Mouse (Mus musculus) urinary bladder, adult 18-20 months (tissue): Measurements from ENCODE around the gene Dnajc25.

ENCODE experiments used
- DNase-seq, 2 experiments: peaks; one replicate each; pipeline ENCODE4 v3.0.0; 2022; ENCODE audit warnings: low spot score in 2 of 2, mixed read lengths in 2 of 2

Gene Dnajc25

DNA sequence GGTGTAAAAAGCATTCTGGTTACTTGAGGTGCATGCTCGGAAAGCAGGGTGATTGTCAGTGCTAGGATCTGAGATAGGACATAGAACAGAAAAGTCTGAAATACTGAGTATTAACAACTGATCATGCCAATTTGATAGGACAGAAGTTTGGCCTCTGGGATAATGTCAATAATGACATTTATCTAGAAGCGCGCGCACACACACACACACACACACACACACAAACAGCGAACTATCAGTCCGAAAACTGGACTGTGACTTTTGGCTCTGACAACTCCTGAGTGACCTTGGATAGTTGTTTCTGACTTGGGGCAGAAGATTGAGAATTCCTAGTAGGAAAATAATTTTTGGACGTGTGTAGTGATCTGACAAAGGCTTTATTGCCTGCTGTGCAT lies 8.9 kb downstream of the Dnajc25 start:
- DNase-seq: no peak

GRCm38 (mm10) chr4:59006211-59006610 lies 11.3 kb downstream of the Dnajc25 start:
- no peak for DNase-seq

DNA sequence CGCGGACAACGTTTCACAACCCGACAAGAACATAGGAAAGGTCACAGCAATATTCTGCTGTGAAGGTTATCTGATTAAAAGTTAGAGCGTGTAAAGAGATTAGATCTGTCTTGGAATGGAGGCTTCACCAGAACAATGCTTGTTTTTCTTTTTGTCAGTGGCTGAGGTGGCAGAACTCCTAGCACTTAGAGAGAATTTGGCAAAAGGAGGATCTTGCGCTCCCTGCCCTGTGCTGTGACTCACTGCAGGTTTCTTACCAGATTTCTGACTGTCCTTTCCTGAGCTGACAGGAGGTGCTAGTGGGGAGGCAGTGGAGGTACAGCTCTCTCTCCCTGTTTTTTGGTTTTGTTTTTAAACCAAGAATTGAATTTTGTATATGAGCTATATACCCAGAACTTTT lies 12.2 kb downstream of the Dnajc25 start:
- DNase-seq: no peak

DNA sequence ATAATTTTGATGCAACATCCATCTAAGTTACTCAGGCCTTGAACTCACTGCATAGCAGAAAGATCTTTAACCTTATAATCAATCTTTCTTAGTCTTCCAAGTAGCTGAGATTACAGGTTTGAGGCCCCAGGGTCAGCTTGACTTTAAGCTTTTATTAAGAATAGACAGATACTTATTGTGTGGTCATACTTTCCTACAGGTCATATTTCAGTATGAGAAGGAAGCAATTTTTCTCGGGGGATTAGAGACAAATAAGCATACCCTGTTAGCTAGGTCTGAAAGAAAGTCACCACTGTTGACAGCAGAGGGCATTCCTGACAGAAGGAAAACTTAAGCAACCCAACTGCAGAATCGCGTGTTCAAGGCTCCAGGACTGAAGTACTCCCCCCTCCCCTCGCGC lies 13.1 kb downstream of the Dnajc25 start:
- no peak for DNase-seq

- no peak for DNase-seq
Measured at GRCm38 (mm10) chr4:59009186-59009585, 14.3 kb downstream of the Dnajc25 start.

DNA sequence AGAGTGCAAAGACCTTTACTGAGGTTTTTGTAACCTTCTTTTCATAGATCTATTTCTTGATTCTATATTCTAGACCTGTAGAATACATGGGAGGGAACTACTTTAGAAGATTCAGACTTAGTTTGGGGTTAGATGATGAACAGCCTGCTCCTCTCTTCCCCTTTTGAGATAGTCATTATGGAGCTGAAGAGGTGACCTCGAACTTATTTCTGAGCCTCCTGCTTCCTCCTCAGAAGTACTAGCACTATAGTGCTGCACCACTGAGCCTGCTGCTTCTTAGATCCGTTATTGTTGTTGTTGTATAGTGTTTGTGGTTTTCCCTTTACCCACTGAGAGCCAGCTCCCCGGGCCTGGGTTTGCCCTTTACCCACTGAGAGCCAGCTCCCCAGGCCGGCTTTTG lies 14.8 kb downstream of the Dnajc25 start:
- DNase-seq: no peak

GRCm38 (mm10) chr4:59011446-59011845 lies 16.6 kb downstream of the Dnajc25 start:
- DNase-seq: no peak

DNA sequence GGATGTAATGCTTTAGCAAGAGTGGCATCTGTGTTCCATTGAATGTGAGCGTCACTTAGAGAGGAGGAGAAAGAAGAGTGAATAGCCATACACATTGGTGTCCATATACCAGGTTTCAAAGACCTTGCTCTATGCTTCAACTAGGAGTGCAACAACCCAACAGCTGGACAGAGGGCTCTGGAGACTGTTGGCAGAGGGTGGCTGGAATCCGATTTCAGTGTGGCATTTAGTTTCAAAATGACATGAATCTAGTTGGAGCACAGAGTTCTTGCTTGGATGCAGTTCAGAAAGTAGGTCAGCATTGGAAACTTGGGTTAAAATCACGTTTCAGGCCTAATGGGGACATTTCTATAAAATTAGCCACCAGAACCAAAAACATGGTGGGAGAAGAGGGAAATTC lies 20.3 kb downstream of the Dnajc25 start:
- DNase-seq: no peak

DNA sequence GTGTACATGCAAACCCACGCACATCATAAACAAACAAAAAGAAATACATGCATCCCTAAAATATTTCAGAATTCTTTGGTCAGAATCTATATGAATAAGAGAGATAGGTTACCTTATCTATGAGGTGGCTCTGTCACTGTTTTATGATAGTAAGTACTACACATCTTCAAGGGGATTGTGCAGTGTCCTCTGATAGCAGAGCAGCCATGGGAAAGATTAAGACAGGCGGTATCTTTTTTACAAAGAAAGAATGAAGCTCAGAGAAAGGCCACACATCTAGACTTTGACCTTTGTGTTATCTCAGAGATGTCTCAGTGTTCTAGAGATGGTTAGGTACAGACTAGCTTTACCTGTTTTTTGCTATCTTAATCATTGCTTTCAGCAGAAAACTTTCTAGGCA lies 22.1 kb downstream of the Dnajc25 start:
- DNase-seq: no peak

GRCm38 (mm10) chr4:59034325-59034917 lies 39.6 kb downstream of the Dnajc25 start:
- DNase-seq: no peak

GRCm38 (mm10) chr4:59034918-59035785 lies 40.3 kb downstream of the Dnajc25 start, which contains the start of gene Gng10:
Gng10 (plus strand) TSS chr4:59035088.
- peak; percentile 42 to 68 for DNase-seq

- DNase-seq: peak in 1 of 2 experiments; percentile 12
Measured at GRCm38 (mm10) chr4:59035786-59036350, 41.0 kb downstream of the Dnajc25 start.

- DNase-seq: peak; percentile 52 to 67
Measured at GRCm38 (mm10) chr4:59036490-59037127, 41.7 kb downstream of the Dnajc25 start.

DNA sequence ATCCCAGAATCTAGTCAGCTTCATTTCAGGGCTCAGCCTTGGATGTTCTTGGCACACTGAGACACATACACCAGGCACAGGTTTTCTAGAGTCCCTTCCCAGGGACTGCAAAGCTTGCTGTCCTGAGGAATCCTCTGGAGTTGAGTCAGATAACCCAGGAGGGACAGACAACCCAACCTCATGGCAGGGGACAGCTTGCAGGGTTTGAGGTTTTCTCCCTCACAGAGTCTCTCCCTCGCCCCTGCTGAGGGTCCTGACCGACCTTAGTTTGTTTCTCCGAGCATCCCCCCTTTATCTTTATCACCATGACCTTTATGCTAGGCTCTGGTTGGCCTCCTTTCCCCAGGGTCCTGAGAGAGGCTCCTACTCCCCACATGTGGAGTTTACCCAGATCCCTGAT lies 42.7 kb downstream of the Dnajc25 start:
- DNase-seq: no peak

DNA sequence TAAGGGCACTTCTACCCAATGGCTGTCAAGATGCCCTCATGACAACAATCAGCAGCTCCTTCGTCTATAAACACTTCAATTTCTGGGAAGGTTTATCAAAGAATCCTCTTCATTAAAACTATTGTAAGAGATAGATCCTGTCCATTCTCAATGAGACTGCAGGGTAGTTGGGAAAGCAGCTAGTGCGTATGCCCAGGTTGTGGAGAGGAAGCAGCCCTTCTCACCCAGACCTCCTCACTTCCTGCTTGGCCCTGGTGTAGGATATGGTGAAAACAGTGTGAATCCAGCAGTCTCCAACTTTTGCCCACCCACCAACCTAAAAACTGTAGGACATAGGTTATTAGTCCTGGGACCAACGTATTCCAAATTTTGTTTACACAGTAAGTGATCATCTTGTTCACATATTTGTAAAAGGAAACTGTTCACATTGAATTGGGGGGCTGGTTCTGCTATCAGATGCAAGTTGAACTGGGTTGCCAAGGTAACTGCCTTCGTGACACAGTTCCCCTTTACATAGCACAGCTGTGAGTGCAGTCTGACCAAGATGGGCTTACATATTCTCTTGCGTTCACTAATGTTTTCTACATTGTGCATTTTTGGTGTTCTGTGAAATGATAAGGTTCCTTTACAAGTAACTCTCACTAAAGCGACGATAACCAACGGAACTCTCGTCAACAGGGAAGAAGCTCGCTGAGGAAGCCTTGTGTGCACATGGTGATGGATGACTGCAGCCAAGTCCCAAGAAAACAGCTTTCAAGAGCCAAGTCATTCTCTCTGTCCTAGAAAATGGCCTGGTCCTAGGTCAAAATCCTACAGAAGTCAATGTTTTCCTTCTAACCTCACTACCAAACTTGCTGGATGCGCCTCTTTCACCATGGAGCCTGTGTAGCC lies 45.8 kb downstream of the Dnajc25 start:
- no peak for DNase-seq

GRCm38 (mm10) chr4:59043074-59043473 lies 48.2 kb downstream of the Dnajc25 start:
- DNase-seq: no peak

GRCm38 (mm10) chr4:59043891-59044290 lies 49.0 kb downstream of the Dnajc25 start:
- no peak for DNase-seq

GRCm38 (mm10) chr4:59047222-59047621 lies 52.4 kb downstream of the Dnajc25 start:
- DNase-seq: no peak

- no peak for DNase-seq
Measured at GRCm38 (mm10) chr4:59051081-59051480, 56.2 kb downstream of the Dnajc25 start.

DNA sequence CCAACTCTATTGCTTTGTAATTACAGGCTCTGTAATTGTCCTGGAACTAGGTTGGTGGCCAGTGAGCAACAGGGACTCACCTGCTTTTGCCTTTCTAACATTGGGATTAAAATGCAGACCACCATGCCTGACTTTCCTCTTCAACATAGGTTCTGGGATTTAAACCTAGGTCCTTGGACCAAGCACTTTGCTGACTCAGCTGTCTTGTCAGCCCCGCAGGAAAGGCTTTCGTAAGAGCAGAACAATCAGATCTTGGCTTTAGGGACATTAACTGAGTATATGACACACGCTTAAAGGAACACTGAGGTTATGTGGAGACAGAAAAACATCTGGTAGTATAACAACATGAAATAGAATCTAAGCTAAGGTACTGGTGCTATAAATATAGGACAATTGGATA lies 63.1 kb downstream of the Dnajc25 start:
- DNase-seq: no peak

- no peak for DNase-seq
Measured at GRCm38 (mm10) chr4:59062526-59062925, 67.7 kb downstream of the Dnajc25 start.
